Mouse (Mus musculus): ENCODE results near the gene Usf1. TPM values are rescaled to one million over a fixed set of nuclear protein-coding genes. Genes with fewer than 3 reads are reported as not detected.
A peak's percentile ranks its signal among the peaks of the same experiment; 100 is the strongest.

Usf1 gene
- total RNA-seq (2021) = 100 to 1,000 TPM; 110 to 119 TPM

GRCm38 (mm10) chr1:171410947-171411484, at the start of gene Usf1:
Usf1 (plus strand) TSS chr1:171411313.
- intact Hi-C loops (cut with DNase I) = loop anchor here (5.0 to 10.0 kb wide), 2 partner anchors 49 to 64 kb away; partner anchors contain the start of gene Klhdc9
- DNase-seq (ENCODE audit: extremely low spot score in 1 of 2, low spot score in 2 of 2) = peak; percentile 93 to 97

GRCm38 (mm10) chr1:171365934-171366333, 45.2 kb upstream of the Usf1 start:
- intact Hi-C loops (cut with DNase I) = loop anchor here (10.0 kb wide), 1 partner anchor 199 kb away; no protein-coding TSS in a partner anchor
- DNase-seq (ENCODE audit: extremely low spot score in 1 of 2, low spot score in 2 of 2) = no peak

- no peak for DNase-seq (ENCODE audit: extremely low spot score in 1 of 2, low spot score in 2 of 2)
- intact Hi-C loops (cut with DNase I) = loop anchor here (10.0 kb wide), 1 partner anchor 195 kb away; no protein-coding TSS in a partner anchor
Measured at GRCm38 (mm10) chr1:171369845-171370556, 41.1 kb upstream of the Usf1 start, which contains the start of gene Nectin4. Nectin4 (plus strand) TSS chr1:171370099.

GRCm38 (mm10) chr1:171372880-171373279, 38.2 kb upstream of the Usf1 start:
- DNase-seq (ENCODE audit: extremely low spot score in 1 of 2, low spot score in 2 of 2) = no peak
- intact Hi-C loops (cut with DNase I) = no loop called here

GRCm38 (mm10) chr1:171373946-171374345, 37.2 kb upstream of the Usf1 start:
- intact Hi-C loops (cut with DNase I) = no loop called here

GRCm38 (mm10) chr1:171375646-171376097, 35.4 kb upstream of the Usf1 start:
- no peak for DNase-seq (ENCODE audit: extremely low spot score in 1 of 2, low spot score in 2 of 2)
- intact Hi-C loops (cut with DNase I) = no loop called here

More at GRCm38 (mm10) chr1:171373946-171374345, 37.2 kb upstream of the Usf1 start:
- DNase-seq (ENCODE audit: extremely low spot score in 1 of 2, low spot score in 2 of 2) = no peak

GRCm38 (mm10) chr1:171378298-171378697, 32.8 kb upstream of the Usf1 start:
- intact Hi-C loops (cut with DNase I) = no loop called here
- no peak for DNase-seq (ENCODE audit: extremely low spot score in 1 of 2, low spot score in 2 of 2)

- peak; percentile 78 to 89 for DNase-seq (ENCODE audit: extremely low spot score in 1 of 2, low spot score in 2 of 2)
- intact Hi-C loops (cut with DNase I) = no loop called here
Measured at GRCm38 (mm10) chr1:171379935-171380599, 31.0 kb upstream of the Usf1 start.

- intact Hi-C loops (cut with DNase I) = no loop called here
- no peak for DNase-seq (ENCODE audit: extremely low spot score in 1 of 2, low spot score in 2 of 2)
Measured at GRCm38 (mm10) chr1:171382096-171382620, 29.0 kb upstream of the Usf1 start.

GRCm38 (mm10) chr1:171384361-171384760, 26.8 kb upstream of the Usf1 start:
- DNase-seq (ENCODE audit: extremely low spot score in 1 of 2, low spot score in 2 of 2) = no peak
- intact Hi-C loops (cut with DNase I) = no loop called here

GRCm38 (mm10) chr1:171385171-171385570, 25.9 kb upstream of the Usf1 start:
- intact Hi-C loops (cut with DNase I) = no loop called here
- no peak for DNase-seq (ENCODE audit: extremely low spot score in 1 of 2, low spot score in 2 of 2)

GRCm38 (mm10) chr1:171387099-171387498, 24.0 kb upstream of the Usf1 start:
- DNase-seq (ENCODE audit: extremely low spot score in 1 of 2, low spot score in 2 of 2) = peak in 1 of 2 experiments; percentile 63
- intact Hi-C loops (cut with DNase I) = no loop called here

- peak; percentile 32 to 56 for DNase-seq (ENCODE audit: extremely low spot score in 1 of 2, low spot score in 2 of 2)
- intact Hi-C loops (cut with DNase I) = no loop called here
Measured at GRCm38 (mm10) chr1:171388376-171389102, 22.6 kb upstream of the Usf1 start, which contains the start of gene Arhgap30. Arhgap30 (plus strand) TSS chr1:171388954.

- intact Hi-C loops (cut with DNase I) = no loop called here
Measured at GRCm38 (mm10) chr1:171390101-171390500, 21.0 kb upstream of the Usf1 start.

GRCm38 (mm10) chr1:171401821-171402220, 9.3 kb upstream of the Usf1 start:
- intact Hi-C loops (cut with DNase I) = no loop called here
- DNase-seq (ENCODE audit: extremely low spot score in 1 of 2, low spot score in 2 of 2) = no peak

More at GRCm38 (mm10) chr1:171390101-171390500, 21.0 kb upstream of the Usf1 start:
- no peak for DNase-seq (ENCODE audit: extremely low spot score in 1 of 2, low spot score in 2 of 2)

- intact Hi-C loops (cut with DNase I) = no loop called here
- no peak for DNase-seq (ENCODE audit: extremely low spot score in 1 of 2, low spot score in 2 of 2)
Measured at GRCm38 (mm10) chr1:171402991-171403390, 8.1 kb upstream of the Usf1 start.

GRCm38 (mm10) chr1:171407263-171407662, 3.9 kb upstream of the Usf1 start:
- DNase-seq (ENCODE audit: extremely low spot score in 1 of 2, low spot score in 2 of 2) = no peak
- intact Hi-C loops (cut with DNase I) = no loop called here

GRCm38 (mm10) chr1:171410231-171410630, 882 bp upstream of the Usf1 start:
- DNase-seq (ENCODE audit: extremely low spot score in 1 of 2, low spot score in 2 of 2) = no peak
- intact Hi-C loops (cut with DNase I) = loop anchor here (5.0 to 10.0 kb wide), 2 partner anchors 48 to 65 kb away; partner anchors contain the start of gene Klhdc9
